Mouse (Mus musculus) urinary bladder, postnatal 4 days (tissue): Measurements from ENCODE around the gene Itgb7.
A peak's percentile ranks its signal among the peaks of the same experiment; 100 is the strongest.
"Not testable (repeated sequence)": the region's sequence is repeated elsewhere in the genome, so short reads cannot be mapped to it uniquely, and the experiment has no call there.

Experiments
- DNase-seq, 2 experiments: peaks; one replicate each; pipeline ENCODE4 v3.0.0; 2021 to 2022; ENCODE audit warnings: low spot score in 2 of 2

Itgb7 gene

GRCm38 (mm10) chr15:102225619-102226018 is 6.1 kb downstream of the Itgb7 start:
- DNase-seq = not testable (repeated sequence)

GRCm38 (mm10) chr15:102224992-102225617 is 6.6 kb downstream of the Itgb7 start:
- DNase-seq = no peak

- peak; percentile 77 to 81 for DNase-seq
Observed at GRCm38 (mm10) chr15:102224186-102224991, 7.4 kb downstream of the Itgb7 start.

GRCm38 (mm10) chr15:102222386-102222785 is 9.4 kb downstream of the Itgb7 start:
- DNase-seq = no peak

- DNase-seq = no peak
Observed at GRCm38 (mm10) chr15:102217325-102217724, 14.4 kb downstream of the Itgb7 start.

- DNase-seq = no peak
Observed at GRCm38 (mm10) chr15:102216459-102217228, 15.1 kb downstream of the Itgb7 start.

GRCm38 (mm10) chr15:102215624-102216023 is 16.1 kb downstream of the Itgb7 start:
- no peak for DNase-seq

- DNase-seq = no peak
Observed at GRCm38 (mm10) chr15:102214132-102214531, 17.6 kb downstream of the Itgb7 start.

- no peak for DNase-seq
Observed at GRCm38 (mm10) chr15:102211895-102212294, 19.8 kb downstream of the Itgb7 start.

- no peak for DNase-seq
Observed at GRCm38 (mm10) chr15:102210816-102211215, 20.9 kb downstream of the Itgb7 start.

- DNase-seq = no peak
Observed at GRCm38 (mm10) chr15:102209114-102209513, 22.6 kb downstream of the Itgb7 start.

GRCm38 (mm10) chr15:102208092-102208561 is 23.6 kb downstream of the Itgb7 start:
- DNase-seq = no peak

GRCm38 (mm10) chr15:102207351-102207750 is 24.4 kb downstream of the Itgb7 start:
- DNase-seq = no peak

- DNase-seq = no peak
Observed at GRCm38 (mm10) chr15:102205779-102206178, 26.0 kb downstream of the Itgb7 start.

- no peak for DNase-seq
Observed at GRCm38 (mm10) chr15:102204674-102205505, 26.9 kb downstream of the Itgb7 start, which contains the start of gene Csad. Gene Csad, minus strand, starts transcription at chr15:102204724.

GRCm38 (mm10) chr15:102203835-102204381 is 27.8 kb downstream of the Itgb7 start:
- peak; percentile 68 to 72 for DNase-seq

GRCm38 (mm10) chr15:102202971-102203834 is 28.5 kb downstream of the Itgb7 start, which contains the start of gene Zfp740:
Gene Zfp740, plus strand, starts transcription at chr15:102203249.
- DNase-seq = peak; percentile 97

- no peak for DNase-seq
Observed at GRCm38 (mm10) chr15:102198841-102199240, 32.9 kb downstream of the Itgb7 start.

- no peak for DNase-seq
Observed at GRCm38 (mm10) chr15:102195373-102195772, 36.4 kb downstream of the Itgb7 start.

GRCm38 (mm10) chr15:102194439-102194838 is 37.3 kb downstream of the Itgb7 start:
- no peak for DNase-seq
